Comparison of ENCODE assay signal across 15 mouse cellular contexts in genomic region chr7:83329809-83330412, GRCm38 (mm10).
DNase-seq lines count a peak whose midpoint lies in the region; ATAC-seq and TF ChIP-seq lines count a peak whose summit lies in the region.
"Had no signal": no experiment of that assay in that cellular context is flagged by ENCODE, and none has a peak within 500 bp of the region (broad histone marks: within the 10 kb centered on the region; RNA-seq: fewer than 3 reads in every experiment).

No protein-coding gene starts in this region.

- peaks cover 4% of the 10 kb centered on the region; the same call in 1 of the 2 replicates for H3K4me1 ChIP-seq in forebrain, embryonic 15.5 days
- H3K4me1 ChIP-seq in forebrain, embryonic 11.5 days (replicated peaks; ENCODE audit: control insufficient read depth, insufficient read depth, low read length), result no peaks in the 10 kb centered on the region
- H3K4me1 ChIP-seq in kidney, postnatal 0 days (replicated peaks; ENCODE audit: insufficient read depth, low read length), result no peaks in the 10 kb centered on the region
- H3K4me1 ChIP-seq in limb, embryonic 10.5 days, result peaks cover 10% of the 10 kb centered on the region

- no peaks in the 10 kb centered on the region for H3K27me3 ChIP-seq in forebrain, embryonic 15.5 days
- no peaks in the 10 kb centered on the region for H3K27me3 ChIP-seq in forebrain, embryonic 11.5 days (ENCODE audit: control insufficient read depth, insufficient read depth, low read length)
- no peaks in the 10 kb centered on the region for H3K27me3 ChIP-seq in kidney, postnatal 0 days (ENCODE audit: insufficient read depth, low read length)
- no peaks in the 10 kb centered on the region for H3K27me3 ChIP-seq in limb, embryonic 10.5 days (ENCODE audit: low read depth, poor library complexity, severe bottlenecking)

- H3K9me3 ChIP-seq in forebrain, embryonic 15.5 days, result no peaks in the 10 kb centered on the region
- no peaks in the 10 kb centered on the region for H3K9me3 ChIP-seq in forebrain, embryonic 11.5 days (ENCODE audit: control insufficient read depth, low read length)
- no peaks in the 10 kb centered on the region for H3K9me3 ChIP-seq in kidney, postnatal 0 days (replicated peaks; ENCODE audit: low read length)
- no peaks in the 10 kb centered on the region for H3K9me3 ChIP-seq in limb, embryonic 10.5 days (replicated peaks)

- no peaks in the 10 kb centered on the region for H3K36me3 ChIP-seq in forebrain, embryonic 15.5 days
- H3K36me3 ChIP-seq in forebrain, embryonic 11.5 days (ENCODE audit: control insufficient read depth, insufficient read depth, low read length), result no peaks in the 10 kb centered on the region
- H3K36me3 ChIP-seq in kidney, postnatal 0 days (ENCODE audit: insufficient read depth, low read length), result no peaks in the 10 kb centered on the region
- no peaks in the 10 kb centered on the region for H3K36me3 ChIP-seq in limb, embryonic 10.5 days

- H3K4me3 ChIP-seq in forebrain, embryonic 15.5 days, result no peak overlapping the region
- no peak overlapping the region for H3K4me3 ChIP-seq in forebrain, embryonic 11.5 days (ENCODE audit: low read depth, low read length)
- no peak overlapping the region for H3K4me3 ChIP-seq in kidney, postnatal 0 days (replicated peaks; ENCODE audit: low read depth, low read length)
- no peak overlapping the region for H3K4me3 ChIP-seq in limb, embryonic 10.5 days

- ATAC-seq in forebrain, embryonic 15.5 days (replicated peaks), result peak; percentile 70
- ATAC-seq in forebrain, embryonic 11.5 days (replicated peaks; ENCODE audit: low FRiP score), result no peak
- ATAC-seq in kidney, postnatal 0 days (replicated peaks; ENCODE audit: low FRiP score, low read depth), result peak; percentile 25; the same call in 1 of the 2 replicates
- ATAC-seq: intestine, postnatal 0 days had no signal

- H3K4me2 ChIP-seq in forebrain, embryonic 15.5 days (replicated peaks), result no peak overlapping the region
- H3K4me2 ChIP-seq in forebrain, embryonic 11.5 days (ENCODE audit: low read depth, low read length, severe bottlenecking), result no peak overlapping the region
- no peak overlapping the region for H3K4me2 ChIP-seq in kidney, postnatal 0 days (ENCODE audit: low read length)

- no peak overlapping the region for H3K9ac ChIP-seq in forebrain, embryonic 15.5 days (replicated peaks)
- no peak overlapping the region for H3K9ac ChIP-seq in forebrain, embryonic 11.5 days (ENCODE audit: low read length)
- no peak overlapping the region for H3K9ac ChIP-seq in kidney, postnatal 0 days (ENCODE audit: low read depth, low read length)

- no peak overlapping the region for H3K27ac ChIP-seq in forebrain, embryonic 15.5 days (replicated peaks)
- no peak overlapping the region for H3K27ac ChIP-seq in forebrain, embryonic 11.5 days (ENCODE audit: low read depth, low read length)
- no peak overlapping the region for H3K27ac ChIP-seq in kidney, postnatal 0 days
- H3K27ac ChIP-seq in limb, embryonic 10.5 days, result peak overlapping the region; percentile 30; the same call in 1 of the 2 replicates
- H3K27ac ChIP-seq: stomach, postnatal 0 days had no signal

- TF ChIP-seq CTCF in kidney, postnatal 0 days (IDR thresholded peaks at IDR 0.05; ENCODE audit: low read depth), result no peak

- WGBS in forebrain, embryonic 15.5 days, result 14% methylated on average over 5 of the region's 5 CpGs
- WGBS in forebrain, embryonic 11.5 days, result 30% methylated on average over 5 of the region's 5 CpGs
- WGBS in kidney, postnatal 0 days, result 34% methylated on average over 5 of the region's 5 CpGs
- WGBS in limb, embryonic 10.5 days, result 68% methylated on average over 5 of the region's 5 CpGs

- DNase-seq in forebrain, embryonic 11.5 days (ENCODE audit: low spot score), result no peak
- DNase-seq in kidney, postnatal 0 days (ENCODE audit: low spot score), result peak; percentile 42
- DNase-seq in kidney, adult 18-20 months, result no peak
- no peak for DNase-seq in limb, embryonic 10.5 days (ENCODE audit: low spot score)
- DNase-seq in retina, embryonic 14.5 days (ENCODE audit: low spot score), result peak; percentile 68
- DNase-seq in natural killer cell, adult 2 months (ENCODE audit: low spot score in 2 of 2), result no peak
- DNase-seq: B cell, adult 2 months; cerebellum, adult 2 months; gastrocnemius, postnatal 14 days; heart, postnatal 10 days; lung, postnatal 14 days; thymus, postnatal 25 days had no signal

Comparison
In these comparisons a context has a peak if more than half of its experiments do, and no peak if none do; other contexts are left out.
1. DNase-seq: peak in kidney, postnatal 0 days (single experiment) and retina, embryonic 14.5 days (single experiment); none in forebrain, embryonic 11.5 days (single experiment), kidney, adult 18-20 months (single experiment), limb, embryonic 10.5 days (single experiment) and natural killer cell, adult 2 months (0 of 2).